Mouse (Mus musculus) embryonic facial prominence, embryonic 14.5 days (tissue): ENCODE data around the gene Rprd1b. TPM values are rescaled to one million over a fixed set of nuclear protein-coding genes. Genes with fewer than 3 reads are reported as not detected.

Experiments
- ATAC-seq: fragments of 200-750 bp; cut with Nextera tagmentation; 2 replicates; pipeline ENCODE4 v1.8.0; 2017; ENCODE audit warnings: low read depth, moderate number of reproducible peaks, moderate TSS enrichment
- DNase-seq: peaks from one replicate; pipeline ENCODE4 v3.0.0-alpha.2; 2015; ENCODE audit warnings: low spot score
- H3K27ac ChIP-seq: fragments of 300-500 bp; sonication (generic); replicated peaks from 2 replicates; pipeline ENCODE4 v1.5.1; 2014; ENCODE audit warnings: low read depth, mild to moderate bottlenecking, low read length, moderate library complexity
- H3K27me3 ChIP-seq: fragments of 300-500 bp; sonication (generic); replicated peaks from 2 replicates; pipeline ENCODE4 v1.6.1; 2014; ENCODE audit warnings: low read length; ENCODE audit not compliant: control insufficient read depth, insufficient read depth
- H3K36me3 ChIP-seq: fragments of 300-500 bp; sonication (generic); 2 replicates; pipeline ENCODE4 v1.6.1; 2014; ENCODE audit warnings: low read length, mixed read lengths; ENCODE audit not compliant: control insufficient read depth, insufficient read depth
- H3K4me1 ChIP-seq: fragments of 300-500 bp; sonication (generic); 2 replicates; pipeline ENCODE4 v1.6.1; 2014; ENCODE audit warnings: antibody characterized with exemption, low read length; ENCODE audit not compliant: control insufficient read depth, insufficient read depth
- H3K4me2 ChIP-seq: fragments of 300-500 bp; sonication (generic); 2 replicates; pipeline ENCODE4 v1.6.1; 2014; ENCODE audit warnings: low read depth, mild to moderate bottlenecking, low read length, moderate library complexity, mixed read lengths
- H3K4me3 ChIP-seq: fragments of 300-500 bp; sonication (generic); 2 replicates; pipeline ENCODE4 v1.5.1; 2014; ENCODE audit warnings: low read depth, mild to moderate bottlenecking, low read length
- H3K9ac ChIP-seq: fragments of 300-500 bp; sonication (generic); 2 replicates; pipeline ENCODE4 v1.6.1; 2014; ENCODE audit warnings: low read depth, mild to moderate bottlenecking, low read length, moderate library complexity, mixed read lengths
- H3K9me3 ChIP-seq: fragments of 300-500 bp; sonication (generic); 2 replicates; pipeline ENCODE4 v1.6.1; 2016; ENCODE audit warnings: low read length; ENCODE audit not compliant: control insufficient read depth
- WGBS: fragments of 180-500 bp; shearing (Covaris S2); extraction: QIAGEN DNeasy Blood & Tissue Kit; methylation state at CpG from one replicate; pipeline ENCODE4 v1.1.7; 2014; 5-methylcytosine and 5-hydroxymethylcytosine counted together
- polyA plus RNA-seq: library from polyadenylated mRNA; unstranded; fragments of >200 nt; fragmentation: Nextera tagmentation; extraction: Ambion mirVana; gene quantifications from 2 replicates; pipeline ENCODE4 v1.2.1, GENCODE M21; 2014

Gene Rprd1b
- polyA plus RNA-seq, 1 experiment from 2014 or later = 32.8 TPM

GRCm38 (mm10) chr2:158030007-158030406 is 1.7 kb downstream of the Rprd1b start:
- ATAC-seq = no peak
- peak overlapping the region; percentile 81 for H3K4me2 ChIP-seq
- H3K27me3 ChIP-seq = no peaks in the 10 kb centered on the region
- H3K9ac ChIP-seq = peak overlapping the region; percentile 93
- 83% methylated on average over 7 of the region's 7 CpGs for WGBS
- H3K36me3 ChIP-seq = 0 out of 2 replicates have a peak, but pooled peaks cover 8% of the 10 kb centered on the region
- no peak overlapping the region for H3K27ac ChIP-seq
- peaks cover 18% of the 10 kb centered on the region for H3K4me1 ChIP-seq
- H3K9me3 ChIP-seq = no peaks in the 10 kb centered on the region
- no peak for DNase-seq
- peak overlapping the region; percentile 95 for H3K4me3 ChIP-seq

GRCm38 (mm10) chr2:158035813-158036212 is 7.5 kb downstream of the Rprd1b start:
- peaks cover 38% of the 10 kb centered on the region for H3K36me3 ChIP-seq
- H3K4me1 ChIP-seq = no peaks in the 10 kb centered on the region; the same call in 1 of the 2 replicates
- DNase-seq (no peak), ATAC-seq (no peak)
- WGBS = 86% methylated on average over 2 of the region's 2 CpGs
- H3K27ac ChIP-seq = no peak overlapping the region
- no peaks in the 10 kb centered on the region for H3K9me3 ChIP-seq
- H3K4me3 ChIP-seq = no peak overlapping the region
- H3K4me2 ChIP-seq = no peak overlapping the region
- H3K9ac ChIP-seq = no peak overlapping the region
- no peaks in the 10 kb centered on the region for H3K27me3 ChIP-seq

- Histone ChIP-seq H3K4me2 (no peak overlapping the region), H3K9me3 (no peaks in the 10 kb centered on the region), H3K36me3 (peaks cover 44% of the 10 kb centered on the region), H3K4me1 (no peaks in the 10 kb centered on the region), H3K27me3 (no peaks in the 10 kb centered on the region), H3K9ac (no peak overlapping the region), H3K4me3 (no peak overlapping the region), H3K27ac (no peak overlapping the region)
- WGBS = 84% methylated on average over 6 of the region's 6 CpGs
- DNase-seq (no peak), ATAC-seq (no peak)
These were observed 8.1 kb downstream of the Rprd1b start for GRCm38 (mm10) chr2:158036408-158036807.

GRCm38 (mm10) chr2:158036953-158037352 is 8.7 kb downstream of the Rprd1b start:
- Histone ChIP-seq H3K4me3 (no peak overlapping the region), H3K9ac (no peak overlapping the region), H3K36me3 (peaks cover 46% of the 10 kb centered on the region), H3K27me3 (no peaks in the 10 kb centered on the region), H3K9me3 (no peaks in the 10 kb centered on the region), H3K27ac (no peak overlapping the region), H3K4me2 (no peak overlapping the region), H3K4me1 (no peaks in the 10 kb centered on the region)
- DNase-seq (no peak), ATAC-seq (no peak)
- 87% methylated on average over 7 of the region's 7 CpGs for WGBS

GRCm38 (mm10) chr2:158037571-158037970 is 9.3 kb downstream of the Rprd1b start:
- Histone ChIP-seq H3K27ac (no peak overlapping the region), H3K4me2 (no peak overlapping the region), H3K9ac (no peak overlapping the region), H3K36me3 (peaks cover 44% of the 10 kb centered on the region), H3K4me1 (no peaks in the 10 kb centered on the region), H3K27me3 (no peaks in the 10 kb centered on the region), H3K4me3 (no peak overlapping the region), H3K9me3 (no peaks in the 10 kb centered on the region)
- ATAC-seq (no peak), DNase-seq (no peak)
- WGBS = 89% methylated on average over 1 of the region's 1 CpGs

- 66% methylated on average over 1 of the region's 1 CpGs for WGBS
- H3K36me3 ChIP-seq = peaks cover 61% of the 10 kb centered on the region
- DNase-seq = no peak
These were observed 11.4 kb downstream of the Rprd1b start for GRCm38 (mm10) chr2:158039662-158040061.

GRCm38 (mm10) chr2:158040396-158040795 is 12.1 kb downstream of the Rprd1b start:
- WGBS = 84% methylated on average over 2 of the region's 2 CpGs
- no peak for ATAC-seq

More at GRCm38 (mm10) chr2:158039662-158040061, 11.4 kb downstream of the Rprd1b start:
- H3K9ac ChIP-seq = no peak overlapping the region
- H3K4me1 ChIP-seq = no peaks in the 10 kb centered on the region
- no peaks in the 10 kb centered on the region for H3K9me3 ChIP-seq
- H3K27me3 ChIP-seq = no peaks in the 10 kb centered on the region
- ATAC-seq = no peak
- H3K4me3 ChIP-seq = no peak overlapping the region
- no peak overlapping the region for H3K27ac ChIP-seq
- H3K4me2 ChIP-seq = no peak overlapping the region

GRCm38 (mm10) chr2:158043504-158043903 is 15.2 kb downstream of the Rprd1b start:
- WGBS = 87% methylated on average over 8 of the region's 8 CpGs
- DNase-seq (no peak), ATAC-seq (no peak)
- H3K9ac ChIP-seq = no peak overlapping the region
- H3K4me1 ChIP-seq = no peaks in the 10 kb centered on the region
- no peak overlapping the region for H3K27ac ChIP-seq
- H3K27me3 ChIP-seq = no peaks in the 10 kb centered on the region
- no peak overlapping the region for H3K4me2 ChIP-seq
- H3K9me3 ChIP-seq = no peaks in the 10 kb centered on the region
- H3K36me3 ChIP-seq = peaks cover 69% of the 10 kb centered on the region
- no peak overlapping the region for H3K4me3 ChIP-seq

More at GRCm38 (mm10) chr2:158040396-158040795, 12.1 kb downstream of the Rprd1b start:
- H3K9ac ChIP-seq = no peak overlapping the region
- no peak overlapping the region for H3K4me2 ChIP-seq
- H3K4me3 ChIP-seq = no peak overlapping the region
- H3K4me1 ChIP-seq = no peaks in the 10 kb centered on the region
- peaks cover 68% of the 10 kb centered on the region for H3K36me3 ChIP-seq
- no peaks in the 10 kb centered on the region for H3K27me3 ChIP-seq
- DNase-seq = no peak
- H3K9me3 ChIP-seq = no peaks in the 10 kb centered on the region
- H3K27ac ChIP-seq = no peak overlapping the region

GRCm38 (mm10) chr2:158046186-158046585 is 17.9 kb downstream of the Rprd1b start:
- DNase-seq (no peak), ATAC-seq (no peak)
- H3K4me3 ChIP-seq = no peak overlapping the region
- 70% methylated on average over 4 of the region's 4 CpGs for WGBS
- H3K27ac ChIP-seq = no peak overlapping the region
- H3K9me3 ChIP-seq = no peaks in the 10 kb centered on the region
- no peak overlapping the region for H3K9ac ChIP-seq
- no peaks in the 10 kb centered on the region for H3K4me1 ChIP-seq
- H3K4me2 ChIP-seq = no peak overlapping the region
- H3K36me3 ChIP-seq = peaks cover 73% of the 10 kb centered on the region
- no peaks in the 10 kb centered on the region for H3K27me3 ChIP-seq
